Mouse (Mus musculus): ENCODE measurements around the gene Emp1.
A peak's percentile ranks its signal among the peaks of the same experiment; 100 is the strongest.

The Emp1 gene

GRCm38 (mm10) chr6:135412649-135413048 lies 50.3 kb downstream of the Emp1 start:
- no peak for DNase-seq

GRCm38 (mm10) chr6:135417459-135417858 lies 55.1 kb downstream of the Emp1 start:
- DNase-seq, result peak in 1 of 2 experiments; percentile 19

GRCm38 (mm10) chr6:135418223-135418824 lies 56.0 kb downstream of the Emp1 start:
- DNase-seq, result peak in 1 of 2 experiments; percentile 40

DNA sequence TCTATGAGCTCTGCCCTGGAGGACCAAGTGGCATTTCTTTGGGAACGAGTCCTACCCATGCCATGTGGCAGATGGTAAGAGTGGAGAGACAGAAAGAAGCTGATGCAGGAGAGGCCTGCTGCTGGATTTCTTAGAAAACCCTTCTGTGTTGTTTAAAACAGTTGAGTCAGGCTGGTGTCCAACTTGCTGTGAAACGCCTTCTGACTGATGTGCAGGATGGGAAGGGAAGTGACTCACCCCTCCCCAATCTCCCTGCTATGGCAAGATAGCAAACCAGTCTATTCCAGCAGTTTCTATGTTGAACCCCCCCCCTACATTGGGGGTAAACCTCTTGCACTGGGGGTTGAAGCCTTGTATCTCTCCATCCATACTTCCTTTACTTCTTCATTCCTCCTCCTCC lies 65.9 kb downstream of the Emp1 start:
- no peak for DNase-seq

GRCm38 (mm10) chr6:135429268-135429909 lies 67.0 kb downstream of the Emp1 start:
- DNase-seq, result no peak

GRCm38 (mm10) chr6:135430441-135430970 lies 68.2 kb downstream of the Emp1 start:
- no peak for DNase-seq
